Mouse (Mus musculus) hindlimb bud, embryonic 11.5 days (tissue): Measurements from ENCODE around the gene Gm10490.

ENCODE experiments used
- DNase-seq: peaks from one replicate; pipeline ENCODE4 v3.0.0-alpha.2; 2012; ENCODE audit warnings: low read depth, low spot score; ENCODE audit errors: extremely low spot score

Gene Gm10490

GRCm38 (mm10) chrX:7922032-7922431 lies 12.7 kb downstream of the Gm10490 start:
- DNase-seq, result no peak

GRCm38 (mm10) chrX:7926266-7926665 lies 16.9 kb downstream of the Gm10490 start:
- no peak for DNase-seq

- DNase-seq, result no peak
These were observed 17.8 kb downstream of the Gm10490 start for GRCm38 (mm10) chrX:7927116-7927515.

GRCm38 (mm10) chrX:7928270-7928790 lies 19.0 kb downstream of the Gm10490 start, which contains the start of gene Eras:
Eras (minus strand) TSS chrX:7928607.
- no peak for DNase-seq

- no peak for DNase-seq
These were observed 27.5 kb downstream of the Gm10490 start for GRCm38 (mm10) chrX:7936874-7937273.

GRCm38 (mm10) chrX:7937667-7938066 lies 28.3 kb downstream of the Gm10490 start:
- DNase-seq, result no peak

GRCm38 (mm10) chrX:7945618-7946017 lies 36.3 kb downstream of the Gm10490 start:
- no peak for DNase-seq

- no peak for DNase-seq
These were observed 38.0 kb downstream of the Gm10490 start, which contains the start of gene Hdac6 for GRCm38 (mm10) chrX:7947108-7947899. Hdac6 (minus strand) TSS chrX:7947889.

- peak; percentile 57 for DNase-seq
These were observed 38.7 kb downstream of the Gm10490 start for GRCm38 (mm10) chrX:7947900-7948492.

- no peak for DNase-seq
These were observed 40.7 kb downstream of the Gm10490 start for GRCm38 (mm10) chrX:7950091-7950490.

- DNase-seq, result no peak
These were observed 49.5 kb downstream of the Gm10490 start for GRCm38 (mm10) chrX:7958868-7959267.
